Comparison of ENCODE assay signal across 8 mouse cellular contexts in the genomic region with DNA sequence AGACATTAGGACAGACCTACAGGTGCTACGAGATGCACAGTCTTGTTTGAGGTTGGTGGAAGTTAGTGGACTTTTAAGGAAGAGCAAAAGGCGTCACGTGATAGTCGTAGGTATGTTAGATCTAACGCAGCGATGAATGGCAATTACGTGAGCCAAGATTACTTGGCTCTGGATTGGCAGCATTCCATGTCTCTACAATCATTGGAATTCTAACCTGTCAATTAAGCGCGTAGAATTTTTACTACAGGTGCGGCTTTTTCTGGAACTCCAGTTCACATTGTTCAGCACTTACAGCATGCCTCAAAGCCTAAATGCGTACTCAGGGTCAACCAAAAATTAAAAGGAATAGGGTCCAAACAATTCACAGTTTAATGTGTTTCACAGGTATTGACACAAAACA. TPM values are rescaled to one million over a fixed set of nuclear protein-coding genes. Genes with fewer than 3 reads are reported as not detected.
DNase-seq lines count a peak whose midpoint lies in the region; ATAC-seq and TF ChIP-seq lines count a peak whose summit lies in the region.

No protein-coding gene starts in this region.

- H3ac ChIP-seq in myocyte (ENCODE audit: control insufficient read depth, insufficient read length) = no peak overlapping the region

- H3K79me2 ChIP-seq in myocyte (ENCODE audit: control insufficient read depth, insufficient read depth) = peaks cover 33% of the 10 kb centered on the region

- H3K4me3 ChIP-seq in heart, embryonic 15.5 days = peak overlapping the region; percentile 98
- peak overlapping the region; percentile 89 for H3K4me3 ChIP-seq in heart, embryonic 16.5 days (ENCODE audit: low read length)
- peak overlapping the region; percentile 87 for H3K4me3 ChIP-seq in limb, embryonic 15.5 days
- peak overlapping the region; percentile 39 for H3K4me3 ChIP-seq in myocyte

- TF ChIP-seq POLR2A in myocyte (IDR thresholded peaks at IDR 0.05; ENCODE audit: insufficient read length, low read depth) = no peak

- H3K4me1 ChIP-seq in heart, embryonic 15.5 days (replicated peaks) = peaks cover 6% of the 10 kb centered on the region; the same call in 1 of the 2 replicates
- peaks cover 10% of the 10 kb centered on the region for H3K4me1 ChIP-seq in heart, embryonic 16.5 days (ENCODE audit: control insufficient read depth, insufficient read depth, low read length)
- 0 out of 2 replicates have a peak, but pooled peaks cover 3% of the 10 kb centered on the region for H3K4me1 ChIP-seq in limb, embryonic 15.5 days

- H3K36me3 ChIP-seq in heart, embryonic 15.5 days = no peaks in the 10 kb centered on the region
- no peaks in the 10 kb centered on the region for H3K36me3 ChIP-seq in heart, embryonic 16.5 days (ENCODE audit: control insufficient read depth, insufficient read depth)
- no peaks in the 10 kb centered on the region for H3K36me3 ChIP-seq in limb, embryonic 15.5 days
- no peaks in the 10 kb centered on the region for H3K36me3 ChIP-seq in myocyte (ENCODE audit: control insufficient read depth, insufficient read depth)

- 67% methylated on average over 11 of the region's 11 CpGs for WGBS in heart, embryonic 15.5 days
- 64% methylated on average over 11 of the region's 11 CpGs for WGBS in heart, embryonic 16.5 days
- WGBS in limb, embryonic 15.5 days = 55% methylated on average over 11 of the region's 11 CpGs

- peak overlapping the region; percentile 83 for H3K4me2 ChIP-seq in heart, embryonic 15.5 days
- H3K4me2 ChIP-seq in heart, embryonic 16.5 days (ENCODE audit: low read depth, low read length) = peak overlapping the region; percentile 71
- H3K4me2 ChIP-seq in limb, embryonic 15.5 days = peak overlapping the region; percentile 91
- H3K4me2 ChIP-seq in myocyte (ENCODE audit: low read depth) = peak overlapping the region; percentile 86

- peak overlapping the region; percentile 69; the same call in 1 of the 2 replicates for H3K27ac ChIP-seq in heart, embryonic 15.5 days
- no peak overlapping the region; the same call in 1 of the 2 replicates for H3K27ac ChIP-seq in heart, embryonic 16.5 days (ENCODE audit: low read length)
- H3K27ac ChIP-seq in limb, embryonic 15.5 days = no peak overlapping the region

- H3K9me3 ChIP-seq in heart, embryonic 15.5 days (replicated peaks) = no peaks in the 10 kb centered on the region
- H3K9me3 ChIP-seq in heart, embryonic 16.5 days (replicated peaks; ENCODE audit: control insufficient read depth, low read length) = no peaks in the 10 kb centered on the region
- no peaks in the 10 kb centered on the region for H3K9me3 ChIP-seq in limb, embryonic 15.5 days

- peak overlapping the region; percentile 49 for H3K9ac ChIP-seq in heart, embryonic 15.5 days
- H3K9ac ChIP-seq in heart, embryonic 16.5 days (ENCODE audit: low read length) = no peak overlapping the region; the same call in 1 of the 2 replicates
- no peak overlapping the region for H3K9ac ChIP-seq in limb, embryonic 15.5 days

- ATAC-seq in heart, embryonic 15.5 days (replicated peaks; ENCODE audit: insufficient number of reproducible peaks, insufficient read depth, low FRiP score, low read depth) = no peak
- ATAC-seq in heart, embryonic 16.5 days (replicated peaks; ENCODE audit: extremely low read depth, insufficient read depth, low FRiP score) = no peak
- ATAC-seq in limb, embryonic 15.5 days (ENCODE audit: insufficient number of reproducible peaks, low FRiP score, low TSS enrichment, low read depth) = no peak

- no peaks in the 10 kb centered on the region for H3K27me3 ChIP-seq in heart, embryonic 15.5 days
- no peaks in the 10 kb centered on the region for H3K27me3 ChIP-seq in heart, embryonic 16.5 days (ENCODE audit: control insufficient read depth, insufficient read depth, low read length)
- H3K27me3 ChIP-seq in limb, embryonic 15.5 days = no peaks in the 10 kb centered on the region
- no peaks in the 10 kb centered on the region for H3K27me3 ChIP-seq in myocyte (ENCODE audit: control insufficient read depth, insufficient read depth, insufficient read length)

- no peak for DNase-seq in heart, adult 8-10 months (ENCODE audit: low spot score)
- DNase-seq in adrenal gland, postnatal 25 days = no peak
- DNase-seq in layer of hippocampus, postnatal 36 days = no peak
- DNase-seq in gastrocnemius, postnatal 10 days = no peak

TF ChIP-seq in myocyte, 11 proteins besides CTCF, POLR2A, EP300 and RAD21:
- TF ChIP-seq MYOD1 (IDR thresholded peaks at IDR 0.05; ENCODE audit: control insufficient read depth in 1 of 3, insufficient read length in 2 of 3, low read depth in 2 of 3) (no peak), SRF (IDR thresholded peaks at IDR 0.05; ENCODE audit: control insufficient read depth, insufficient read length, low read depth) (no peak), TCF12 (IDR thresholded peaks at IDR 0.05; ENCODE audit: insufficient read depth, poor library complexity, severe bottlenecking) (no peak), MYOG (IDR thresholded peaks at IDR 0.05; ENCODE audit: control insufficient read depth in 1 of 3, insufficient read depth in 1 of 3, insufficient read length in 2 of 3, low read depth in 2 of 3) (no peak)

RNA-seq across cellular contexts. Expression of gene Diaph3, which starts 0.7 kb away (rescaled TPM):
- polyA plus RNA-seq in heart, embryonic 15.5 days (2015; fragmentation: Nextera tagmentation; extraction: Ambion mirVana) = 11.1 and 11.4 TPM in 2 replicates
- total RNA-seq in heart, adult 8-10 months (2022) = 1 to 10 TPM in 1 of 4 experiments, under 1 TPM in 3; 0.22 to 1.6 (median 0.38) TPM
- 9.0 and 9.6 TPM in 2 replicates for polyA plus RNA-seq in heart, embryonic 16.5 days (2015; fragmentation: Nextera tagmentation; extraction: Ambion mirVana)
- 11.5 and 12.4 TPM in 2 replicates for polyA plus RNA-seq in limb, embryonic 15.5 days (2015; fragmentation: Nextera tagmentation; extraction: Ambion mirVana)
- 5.7 TPM for polyA plus RNA-seq in myocyte (2012; fragmentation: generic; extraction: Trizol)
- 3.7 and 5.3 TPM in 2 replicates for total RNA-seq in adrenal gland, postnatal 25 days (2021)
- 1 to 10 TPM; 4.1 to 4.4 TPM for total RNA-seq in layer of hippocampus, postnatal 36 days (2021)
- 1 to 10 TPM; 5.3 to 6.9 TPM for total RNA-seq in gastrocnemius, postnatal 10 days (2021)

Comparison
In these comparisons a context has a peak if more than half of its experiments do, and no peak if none do; other contexts are left out.
1. H3K4me3 ChIP-seq: peak in every context shown above with its lines; median percentile 98 in heart, embryonic 15.5 days; 89 in heart, embryonic 16.5 days; 87 in limb, embryonic 15.5 days; 39 in myocyte.